Mouse (Mus musculus): Measurements from ENCODE around the gene Olfml3.

DNA sequence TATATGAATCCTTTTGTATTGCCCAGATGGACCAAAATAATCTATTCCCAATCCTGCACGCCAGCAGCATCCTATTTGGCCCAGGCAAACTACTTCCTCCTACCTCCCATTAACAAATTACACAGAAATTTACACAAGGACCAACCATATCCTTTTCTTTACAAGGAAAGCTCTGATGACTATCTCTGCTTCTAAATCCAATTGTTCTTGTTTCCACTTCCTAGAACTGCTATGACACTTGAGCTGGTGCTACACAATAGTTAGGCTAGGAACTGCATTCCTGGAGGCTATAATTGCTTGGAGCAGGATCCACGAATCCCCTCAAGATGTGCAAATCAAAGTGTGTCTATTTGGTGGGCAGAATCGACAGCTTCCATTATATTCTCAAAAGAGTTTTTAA is 29.0 kb upstream of the Olfml3 start:
- TF ChIP-seq GATA1 (IDR thresholded peaks at IDR 0.05; ENCODE audit: borderline replicate concordance, low read length) = no peak
- no peak for TF ChIP-seq FLI1 (IDR thresholded peaks at IDR 0.05; ENCODE audit: low read length)
